Mouse (Mus musculus): ENCODE data around the gene Sertad2.
A peak's percentile ranks its signal among the peaks of the same experiment; 100 is the strongest.

Gene Sertad2

DNA sequence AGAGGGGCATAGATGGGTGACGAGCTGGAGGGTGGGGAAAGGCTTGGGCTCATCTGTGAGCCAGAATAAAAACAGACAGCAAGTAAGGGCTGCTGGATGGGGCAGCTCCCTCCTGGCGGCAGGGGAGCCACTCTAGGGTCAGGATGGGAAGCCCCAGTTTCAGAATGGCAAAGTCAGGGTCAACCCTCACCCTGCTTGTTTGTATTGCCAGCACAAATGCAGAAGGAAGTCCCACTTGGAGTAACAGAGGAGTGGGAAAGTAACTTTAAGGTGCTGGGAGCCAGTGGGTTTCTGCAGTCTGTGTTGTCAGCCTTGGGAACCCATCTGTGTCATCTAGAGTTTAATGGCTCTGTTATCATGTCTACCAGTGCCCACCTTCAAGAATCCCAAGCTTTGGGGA, 136.3 kb downstream of the Sertad2 start:
- no peak for DNase-seq (ENCODE audit: low read depth, low spot score)

- no peak for DNase-seq (ENCODE audit: low read depth, low spot score)
Observed at GRCm38 (mm10) chr11:20680781-20681180, 137.7 kb downstream of the Sertad2 start.

DNA sequence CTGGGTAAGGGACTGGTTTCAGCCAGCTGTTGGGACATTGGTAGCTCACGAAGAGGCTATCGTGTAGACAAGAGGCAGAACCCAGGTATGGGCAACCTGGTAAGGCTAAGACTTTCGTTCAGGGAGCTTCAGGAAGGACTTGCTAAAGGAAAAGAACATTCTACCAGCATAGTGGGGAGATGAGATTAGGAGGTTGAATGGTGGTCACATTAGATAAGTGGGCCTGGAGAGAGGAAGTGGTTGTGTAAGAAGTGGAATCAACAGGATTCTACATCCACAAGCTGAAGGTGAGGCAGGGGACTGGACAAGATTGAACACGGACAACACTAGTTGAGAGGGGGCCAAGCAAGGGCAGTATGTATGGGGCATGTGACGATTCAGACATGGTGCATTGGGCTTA, 138.6 kb downstream of the Sertad2 start:
- no peak for DNase-seq (ENCODE audit: low read depth, low spot score)

DNA sequence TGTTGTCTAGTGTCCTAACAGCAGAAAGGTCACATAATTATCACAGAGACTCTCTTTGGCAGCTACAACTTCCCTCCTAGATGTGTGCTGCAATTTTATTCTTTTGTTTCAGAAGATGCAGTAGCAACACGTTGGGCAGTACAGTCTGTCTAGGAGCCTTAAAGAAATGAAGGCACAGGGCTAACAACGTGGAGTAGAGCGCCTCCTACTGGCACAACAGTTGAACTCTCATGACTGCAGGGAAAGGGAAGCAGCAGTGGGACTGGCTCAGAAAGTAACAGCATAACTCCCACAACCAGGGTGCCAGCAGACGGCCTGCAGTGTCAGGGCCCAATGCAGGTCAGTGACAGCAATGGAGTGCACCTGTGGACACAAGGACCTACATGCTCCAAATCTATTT, 147.9 kb downstream of the Sertad2 start:
- DNase-seq (ENCODE audit: low read depth, low spot score), result peak; percentile 52

All from c-Kit-negative CD71-positive TER-119-positive erythroid progenitor cells, embryonic 14.5 days (primary cell).